Mouse (Mus musculus): ENCODE data around the gene Mylk.

DNA sequence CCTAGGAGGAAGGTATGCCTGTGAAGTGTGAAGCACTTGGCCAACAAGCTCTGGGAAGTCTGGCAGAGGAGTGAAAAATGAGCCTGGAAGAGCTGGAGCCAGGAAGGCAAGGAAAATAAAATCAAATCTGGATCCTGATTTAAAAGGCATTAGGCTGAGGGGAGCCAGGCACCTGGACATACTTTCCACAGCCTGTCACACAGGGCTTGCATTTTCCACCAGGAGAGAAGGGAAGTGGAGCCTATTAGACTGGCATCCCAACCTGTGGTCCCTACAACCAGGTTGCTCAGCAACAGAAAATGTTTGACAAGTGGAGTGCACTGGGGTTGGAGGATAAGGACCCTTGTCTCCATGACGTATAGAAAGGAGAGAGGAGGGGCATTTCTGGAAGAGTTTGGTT, 89.5 kb downstream of the Mylk start:
- TF ChIP-seq CTCF (IDR thresholded peaks at IDR 0.05; ENCODE audit: control insufficient read depth, insufficient read depth, insufficient read length) (no peak), MAX (IDR thresholded peaks at IDR 0.05) (no peak)
